Mouse (Mus musculus): ENCODE results near the gene Smg6. TPM values are rescaled to one million over a fixed set of nuclear protein-coding genes. Genes with fewer than 3 reads are reported as not detected.
A peak's percentile ranks its signal among the peaks of the same experiment; 100 is the strongest.

The Smg6 gene
- polyA plus RNA-seq, 1 experiment from 2014 or later = 11.2 TPM

GRCm38 (mm10) chr11:74981464-74981863, 55.8 kb downstream of the Smg6 start:
- Histone ChIP-seq H3K27ac (ENCODE audit: low read length) (0 out of 2 replicates have a peak overlapping the region, but pooled peaks have one; percentile 37), H3K27me3 (ENCODE audit: control insufficient read depth, insufficient read depth, low read length) (no peaks in the 10 kb centered on the region), H3K4me1 (ENCODE audit: control insufficient read depth, insufficient read depth, low read length) (peaks cover 2% of the 10 kb centered on the region; the same call in 1 of the 2 replicates), H3K4me2 (ENCODE audit: low read depth, low read length) (no peak overlapping the region), H3K4me3 (ENCODE audit: low read length) (no peak overlapping the region), H3K9ac (ENCODE audit: low read length) (no peak overlapping the region), H3K9me3 (replicated peaks; ENCODE audit: control insufficient read depth, low read length) (no peaks in the 10 kb centered on the region), H3K36me3 (ENCODE audit: control insufficient read depth, insufficient read depth) (peaks cover 5% of the 10 kb centered on the region)
- ATAC-seq (replicated peaks; ENCODE audit: extremely low read depth, insufficient read depth, low FRiP score) = peak; percentile 45; the same call in 1 of the 2 replicates
- WGBS = 32% methylated on average over 2 of the region's 2 CpGs

GRCm38 (mm10) chr11:74982241-74982640, 56.6 kb downstream of the Smg6 start:
- ATAC-seq (replicated peaks; ENCODE audit: extremely low read depth, insufficient read depth, low FRiP score) = no peak
- Histone ChIP-seq H3K4me3 (ENCODE audit: low read length) (no peak overlapping the region), H3K9ac (ENCODE audit: low read length) (no peak overlapping the region), H3K9me3 (replicated peaks; ENCODE audit: control insufficient read depth, low read length) (no peaks in the 10 kb centered on the region), H3K27ac (ENCODE audit: low read length) (peak overlapping the region; percentile 37; the same call in 1 of the 2 replicates), H3K4me2 (ENCODE audit: low read depth, low read length) (no peak overlapping the region), H3K36me3 (ENCODE audit: control insufficient read depth, insufficient read depth) (peaks cover 5% of the 10 kb centered on the region), H3K27me3 (ENCODE audit: control insufficient read depth, insufficient read depth, low read length) (no peaks in the 10 kb centered on the region), H3K4me1 (ENCODE audit: control insufficient read depth, insufficient read depth, low read length) (peaks cover 2% of the 10 kb centered on the region; the same call in 1 of the 2 replicates)

- no peaks in the 10 kb centered on the region for H3K36me3 ChIP-seq (ENCODE audit: control insufficient read depth, insufficient read depth)
- whole genome bisulfite sequencing = 24% methylated on average over 5 of the region's 5 CpGs
- no peak; the same call in 1 of the 2 replicates for ATAC-seq (replicated peaks; ENCODE audit: extremely low read depth, insufficient read depth, low FRiP score)
- H3K9ac ChIP-seq (ENCODE audit: low read length) = peak overlapping the region; percentile 51
- no peak overlapping the region for H3K4me3 ChIP-seq (ENCODE audit: low read length)
- peak overlapping the region; percentile 51 for H3K4me2 ChIP-seq (ENCODE audit: low read depth, low read length)
- H3K27me3 ChIP-seq (ENCODE audit: control insufficient read depth, insufficient read depth, low read length) = no peaks in the 10 kb centered on the region
- peak overlapping the region; percentile 57 for H3K27ac ChIP-seq (ENCODE audit: low read length)
- peaks cover 21% of the 10 kb centered on the region for H3K4me1 ChIP-seq (ENCODE audit: control insufficient read depth, insufficient read depth, low read length)
- H3K9me3 ChIP-seq (replicated peaks; ENCODE audit: control insufficient read depth, low read length) = no peaks in the 10 kb centered on the region
Observed at GRCm38 (mm10) chr11:74988162-74988561, 62.5 kb downstream of the Smg6 start.

- Histone ChIP-seq H3K27me3 (ENCODE audit: control insufficient read depth, insufficient read depth, low read length) (no peaks in the 10 kb centered on the region), H3K4me2 (ENCODE audit: low read depth, low read length) (no peak overlapping the region), H3K9me3 (replicated peaks; ENCODE audit: control insufficient read depth, low read length) (no peaks in the 10 kb centered on the region), H3K27ac (ENCODE audit: low read length) (peak overlapping the region; percentile 57), H3K4me1 (ENCODE audit: control insufficient read depth, insufficient read depth, low read length) (peaks cover 21% of the 10 kb centered on the region), H3K9ac (ENCODE audit: low read length) (no peak overlapping the region), H3K4me3 (ENCODE audit: low read length) (no peak overlapping the region), H3K36me3 (ENCODE audit: control insufficient read depth, insufficient read depth) (no peaks in the 10 kb centered on the region)
- ATAC-seq (replicated peaks; ENCODE audit: extremely low read depth, insufficient read depth, low FRiP score) = no peak; the same call in 1 of the 2 replicates
- WGBS = 56% methylated on average over 2 of the region's 2 CpGs
Observed at GRCm38 (mm10) chr11:74989047-74989446, 63.4 kb downstream of the Smg6 start.

GRCm38 (mm10) chr11:74990501-74990900, 64.9 kb downstream of the Smg6 start:
- WGBS = 53% methylated on average over 5 of the region's 5 CpGs
- H3K4me3 ChIP-seq (ENCODE audit: low read length) = no peak overlapping the region
- H3K4me2 ChIP-seq (ENCODE audit: low read depth, low read length) = no peak overlapping the region
- H3K9ac ChIP-seq (ENCODE audit: low read length) = no peak overlapping the region
- H3K36me3 ChIP-seq (ENCODE audit: control insufficient read depth, insufficient read depth) = no peaks in the 10 kb centered on the region
- H3K9me3 ChIP-seq (replicated peaks; ENCODE audit: control insufficient read depth, low read length) = no peaks in the 10 kb centered on the region
- no peaks in the 10 kb centered on the region for H3K27me3 ChIP-seq (ENCODE audit: control insufficient read depth, insufficient read depth, low read length)
- no peak overlapping the region for H3K27ac ChIP-seq (ENCODE audit: low read length)
- 0 out of 2 replicates have a peak, but pooled peaks have one; percentile 28 for ATAC-seq (replicated peaks; ENCODE audit: extremely low read depth, insufficient read depth, low FRiP score)
- H3K4me1 ChIP-seq (ENCODE audit: control insufficient read depth, insufficient read depth, low read length) = peaks cover 21% of the 10 kb centered on the region

GRCm38 (mm10) chr11:74991290-74991689, 65.7 kb downstream of the Smg6 start:
- no peak overlapping the region for H3K4me3 ChIP-seq (ENCODE audit: low read length)
- no peaks in the 10 kb centered on the region for H3K9me3 ChIP-seq (replicated peaks; ENCODE audit: control insufficient read depth, low read length)
- 81% methylated on average over 1 of the region's 1 CpGs for WGBS
- no peak overlapping the region for H3K9ac ChIP-seq (ENCODE audit: low read length)
- H3K4me2 ChIP-seq (ENCODE audit: low read depth, low read length) = no peak overlapping the region
- H3K36me3 ChIP-seq (ENCODE audit: control insufficient read depth, insufficient read depth) = no peaks in the 10 kb centered on the region
- no peak for ATAC-seq (replicated peaks; ENCODE audit: extremely low read depth, insufficient read depth, low FRiP score)
- H3K4me1 ChIP-seq (ENCODE audit: control insufficient read depth, insufficient read depth, low read length) = peaks cover 21% of the 10 kb centered on the region
- no peaks in the 10 kb centered on the region for H3K27me3 ChIP-seq (ENCODE audit: control insufficient read depth, insufficient read depth, low read length)
- no peak overlapping the region for H3K27ac ChIP-seq (ENCODE audit: low read length)

GRCm38 (mm10) chr11:74992427-74992987, 66.9 kb downstream of the Smg6 start:
- Histone ChIP-seq H3K27me3 (ENCODE audit: control insufficient read depth, insufficient read depth, low read length) (no peaks in the 10 kb centered on the region), H3K9me3 (replicated peaks; ENCODE audit: control insufficient read depth, low read length) (no peaks in the 10 kb centered on the region), H3K9ac (ENCODE audit: low read length) (peak overlapping the region; percentile 13; the same call in 1 of the 2 replicates), H3K36me3 (ENCODE audit: control insufficient read depth, insufficient read depth) (0 out of 2 replicates have a peak, but pooled peaks cover 2% of the 10 kb centered on the region), H3K4me2 (ENCODE audit: low read depth, low read length) (no peak overlapping the region), H3K4me3 (ENCODE audit: low read length) (no peak overlapping the region), H3K4me1 (ENCODE audit: control insufficient read depth, insufficient read depth, low read length) (peaks cover 21% of the 10 kb centered on the region), H3K27ac (ENCODE audit: low read length) (no peak overlapping the region)
- no peak for ATAC-seq (replicated peaks; ENCODE audit: extremely low read depth, insufficient read depth, low FRiP score)
- WGBS = 55% methylated on average over 9 of the region's 9 CpGs

GRCm38 (mm10) chr11:74994141-74994540, 68.5 kb downstream of the Smg6 start:
- no peak overlapping the region for H3K27ac ChIP-seq (ENCODE audit: low read length)
- H3K9me3 ChIP-seq (replicated peaks; ENCODE audit: control insufficient read depth, low read length) = no peaks in the 10 kb centered on the region
- H3K27me3 ChIP-seq (ENCODE audit: control insufficient read depth, insufficient read depth, low read length) = no peaks in the 10 kb centered on the region
- H3K4me3 ChIP-seq (ENCODE audit: low read length) = no peak overlapping the region
- H3K9ac ChIP-seq (ENCODE audit: low read length) = no peak overlapping the region
- 53% methylated on average over 1 of the region's 1 CpGs for WGBS
- no peak for ATAC-seq (replicated peaks; ENCODE audit: extremely low read depth, insufficient read depth, low FRiP score)
- peaks cover 10% of the 10 kb centered on the region; the same call in 1 of the 2 replicates for H3K36me3 ChIP-seq (ENCODE audit: control insufficient read depth, insufficient read depth)
- H3K4me2 ChIP-seq (ENCODE audit: low read depth, low read length) = no peak overlapping the region
- peaks cover 8% of the 10 kb centered on the region for H3K4me1 ChIP-seq (ENCODE audit: control insufficient read depth, insufficient read depth, low read length)

- peaks cover 12% of the 10 kb centered on the region; the same call in 1 of the 2 replicates for H3K36me3 ChIP-seq (ENCODE audit: control insufficient read depth, insufficient read depth)
- no peak for ATAC-seq (replicated peaks; ENCODE audit: extremely low read depth, insufficient read depth, low FRiP score)
- no peak overlapping the region for H3K9ac ChIP-seq (ENCODE audit: low read length)
Observed at GRCm38 (mm10) chr11:74994856-74995255, 69.2 kb downstream of the Smg6 start.

More at GRCm38 (mm10) chr11:74994856-74995255, 69.2 kb downstream of the Smg6 start:
- H3K27ac ChIP-seq (ENCODE audit: low read length) = no peak overlapping the region
- H3K9me3 ChIP-seq (replicated peaks; ENCODE audit: control insufficient read depth, low read length) = no peaks in the 10 kb centered on the region
- H3K4me3 ChIP-seq (ENCODE audit: low read length) = no peak overlapping the region
- peaks cover 6% of the 10 kb centered on the region for H3K4me1 ChIP-seq (ENCODE audit: control insufficient read depth, insufficient read depth, low read length)
- H3K27me3 ChIP-seq (ENCODE audit: control insufficient read depth, insufficient read depth, low read length) = no peaks in the 10 kb centered on the region
- no peak overlapping the region for H3K4me2 ChIP-seq (ENCODE audit: low read depth, low read length)
